Mouse (Mus musculus): Measurements from ENCODE around the gene Imp3.

The Imp3 gene

DNA sequence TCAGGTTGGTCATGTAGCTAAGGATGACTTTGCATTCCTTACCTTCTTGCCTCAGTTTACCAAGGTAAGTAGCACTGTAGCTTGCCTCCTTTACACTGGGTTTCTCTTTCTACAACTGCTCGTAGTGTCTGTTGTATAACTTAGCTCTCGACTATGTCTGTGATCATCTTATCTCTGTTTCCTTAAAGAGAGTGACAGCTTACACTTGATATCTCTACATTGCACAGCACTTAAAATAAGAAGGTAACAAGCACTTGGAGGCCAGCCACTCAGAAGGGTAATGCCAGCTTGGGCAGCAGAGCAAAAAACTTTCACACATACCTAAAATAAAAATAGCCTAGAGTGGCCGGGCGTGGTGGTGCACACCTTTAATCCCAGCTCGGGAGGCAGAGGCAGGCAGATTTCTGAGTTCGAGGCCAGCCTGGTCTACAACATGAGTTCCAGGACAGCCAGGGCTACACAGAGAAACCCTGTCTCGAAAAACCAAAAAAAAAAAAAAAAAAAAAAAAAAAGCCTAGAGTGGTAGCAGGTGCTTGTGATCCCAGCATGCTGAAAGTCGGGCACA, 36.8 kb downstream of the Imp3 start:
- DNase-seq (ENCODE audit: low spot score), result no peak

DNA sequence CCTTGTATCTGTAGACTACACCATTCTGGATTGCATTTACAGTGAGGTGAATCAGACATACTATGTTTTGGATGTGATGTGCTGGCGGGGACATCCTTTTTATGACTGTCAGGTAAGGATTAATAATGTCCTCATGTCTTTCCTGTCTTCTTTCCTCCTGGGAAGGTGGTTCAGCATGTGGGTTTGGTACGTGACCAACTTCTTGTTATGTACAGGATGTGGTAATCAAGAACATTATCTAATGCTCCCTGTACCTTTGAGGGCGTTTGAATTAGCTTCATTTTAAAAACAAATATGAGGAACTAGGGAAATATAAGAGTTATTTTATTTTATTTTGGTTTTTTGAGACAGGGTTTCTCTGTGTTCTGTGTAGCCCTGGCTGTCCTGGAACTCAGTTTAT, 37.9 kb downstream of the Imp3 start:
- DNase-seq (ENCODE audit: low spot score), result no peak

DNA sequence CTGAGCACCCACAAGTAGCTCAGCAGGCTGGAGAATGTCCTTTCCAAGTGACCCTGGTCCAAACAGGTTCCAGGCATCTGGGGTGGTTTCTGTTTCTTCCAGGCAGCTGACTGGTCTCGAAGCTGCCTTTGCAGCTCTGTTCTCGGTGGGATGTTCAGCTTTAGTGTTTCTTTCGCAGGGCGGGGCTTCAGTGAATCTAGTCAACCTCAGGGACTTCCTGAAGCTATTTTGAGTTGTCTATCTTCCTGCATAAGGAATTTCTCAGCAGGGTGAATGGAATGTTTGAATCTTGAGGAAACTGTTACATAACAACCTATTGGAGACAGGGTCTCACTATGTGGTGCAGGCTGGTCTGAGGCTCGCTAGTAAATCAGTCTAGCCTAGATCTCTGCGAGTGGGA, 42.9 kb downstream of the Imp3 start:
- no peak for DNase-seq (ENCODE audit: low spot score)

DNA sequence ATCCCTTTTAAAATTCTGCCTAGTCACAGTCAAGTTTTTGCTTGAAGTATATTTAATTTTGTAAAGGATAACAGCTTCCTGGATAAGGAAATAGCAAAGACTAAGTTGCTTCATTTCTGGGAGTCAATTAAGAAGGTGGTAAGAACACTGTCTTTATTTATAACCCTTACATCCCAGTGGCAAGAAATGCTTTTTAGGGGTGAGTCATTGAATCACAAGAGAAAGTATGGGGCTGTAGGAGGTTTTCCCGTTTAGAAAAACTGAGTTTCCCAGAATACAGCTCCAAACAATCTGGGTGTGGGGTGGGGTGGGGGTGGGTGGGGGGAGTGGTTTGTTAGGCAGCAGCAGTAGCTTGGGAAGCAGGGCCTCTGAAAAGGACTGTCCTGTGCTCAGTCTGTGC, 44.2 kb downstream of the Imp3 start:
- no peak for DNase-seq (ENCODE audit: low spot score)

All from adipocyte (in vitro differentiated cells).